Mouse (Mus musculus) liver, embryonic 11.5 days (tissue): ENCODE measurements around the gene Ap1s2. TPM values are rescaled to one million over a fixed set of nuclear protein-coding genes. Genes with fewer than 3 reads are reported as not detected.

Experiments
- polyA plus RNA-seq: library from polyadenylated mRNA; unstranded; fragments of >200 nt; fragmentation: Nextera tagmentation; extraction: Ambion mirVana; gene quantifications from 2 replicates; pipeline ENCODE4 v1.2.1, GENCODE M21; 2014

Ap1s2 gene
- polyA plus RNA-seq, 1 experiment from 2014 or later: 8.5 TPM

Other genes starting within 250 kb of the Ap1s2 start
- gene Rnf138rt1, start 147.7 kb upstream of the Ap1s2 start, polyA plus RNA-seq: not detected in 2 replicates
- gene Zrsr2, start 49.6 kb downstream of the Ap1s2 start, polyA plus RNA-seq: 31.4 and 37.6 TPM in 2 replicates
- gene Car5b, start 119.0 kb downstream of the Ap1s2 start, polyA plus RNA-seq: 0.32 TPM in 1 of 2 replicates, not detected in the other
- 24.0 and 29.4 TPM in 2 replicates for gene Siah1b, start 167.5 kb downstream of the Ap1s2 start, polyA plus RNA-seq
- gene Cltrn, start 179.8 kb downstream of the Ap1s2 start, polyA plus RNA-seq: 1.1 and 1.7 TPM in 2 replicates
- gene Ace2, start 230.3 kb downstream of the Ap1s2 start, polyA plus RNA-seq: not detected in 2 replicates